Mouse (Mus musculus) heart, adult 18-20 months (tissue): ENCODE measurements around the gene Fnbp1. TPM values are rescaled to one million over a fixed set of nuclear protein-coding genes. Genes with fewer than 3 reads are reported as not detected.
A peak's percentile ranks its signal among the peaks of the same experiment; 100 is the strongest.

Experiments used
- DNase-seq, 2 experiments: peaks; one replicate each; pipeline ENCODE4 v3.0.0; 2021 to 2022; ENCODE audit warnings: mixed read lengths in 1 of 2
- total RNA-seq, 2 experiments: library from RNA; stranded (reverse); gene quantifications; 2 replicates each; pipeline ENCODE4 v1.2.3; 2021

The Fnbp1 gene
- total RNA-seq, 2 experiments from 2014 or later, result 52.3 to 62.0 TPM

GRCm38 (mm10) chr2:31031972-31032371 is 109.8 kb downstream of the Fnbp1 start:
- no peak for DNase-seq

GRCm38 (mm10) chr2:31026642-31027041 is 115.2 kb downstream of the Fnbp1 start:
- DNase-seq, result no peak

- peak; percentile 17 to 25 for DNase-seq
Measured at GRCm38 (mm10) chr2:31025458-31025857, 116.3 kb downstream of the Fnbp1 start.

- DNase-seq, result peak; percentile 67 to 85
Measured at GRCm38 (mm10) chr2:31024618-31025370, 117.0 kb downstream of the Fnbp1 start.

GRCm38 (mm10) chr2:31023940-31024339 is 117.9 kb downstream of the Fnbp1 start:
- DNase-seq, result no peak

- no peak for DNase-seq
Measured at GRCm38 (mm10) chr2:31020202-31020601, 121.6 kb downstream of the Fnbp1 start.

- no peak for DNase-seq
Measured at GRCm38 (mm10) chr2:31019011-31019410, 122.8 kb downstream of the Fnbp1 start.

GRCm38 (mm10) chr2:31018519-31018918 is 123.3 kb downstream of the Fnbp1 start:
- no peak for DNase-seq

GRCm38 (mm10) chr2:31017625-31018317 is 124.0 kb downstream of the Fnbp1 start:
- no peak for DNase-seq

GRCm38 (mm10) chr2:31013371-31014120 is 128.3 kb downstream of the Fnbp1 start:
- no peak for DNase-seq

GRCm38 (mm10) chr2:31007208-31007607 is 134.6 kb downstream of the Fnbp1 start:
- DNase-seq, result no peak

- DNase-seq, result peak; percentile 64 to 83
Measured at GRCm38 (mm10) chr2:31006434-31006833, 135.4 kb downstream of the Fnbp1 start.

GRCm38 (mm10) chr2:31005453-31005852 is 136.4 kb downstream of the Fnbp1 start:
- DNase-seq, result no peak

GRCm38 (mm10) chr2:31002857-31003256 is 139.0 kb downstream of the Fnbp1 start:
- no peak for DNase-seq

GRCm38 (mm10) chr2:30998443-30999260 is 143.2 kb downstream of the Fnbp1 start:
- DNase-seq, result no peak

GRCm38 (mm10) chr2:30995432-30995996 is 146.3 kb downstream of the Fnbp1 start:
- peak; percentile 69 to 73 for DNase-seq

- DNase-seq, result no peak
Measured at GRCm38 (mm10) chr2:30994853-30995252, 147.0 kb downstream of the Fnbp1 start.

GRCm38 (mm10) chr2:30990221-30990620 is 151.6 kb downstream of the Fnbp1 start:
- no peak for DNase-seq

GRCm38 (mm10) chr2:30985111-30986020 is 156.4 kb downstream of the Fnbp1 start:
- peak in 1 of 2 experiments; percentile 28 for DNase-seq

GRCm38 (mm10) chr2:30983024-30983423 is 158.8 kb downstream of the Fnbp1 start:
- no peak for DNase-seq
